Mouse (Mus musculus): Measurements from ENCODE around the gene Pcdh17. TPM values are rescaled to one million over a fixed set of nuclear protein-coding genes. Genes with fewer than 3 reads are reported as not detected.

Pcdh17 gene
- 1.0 and 1.5 TPM in 2 replicates for polyA plus RNA-seq (2012; rRNA removed)

GRCm38 (mm10) chr14:84443288-84443686 is at the start of gene Pcdh17:
Gene Pcdh17 (plus strand): TSS chr14:84443563.
- peak; percentile 86 for DNase-seq (ENCODE audit: low spot score)

- no peak for DNase-seq (ENCODE audit: low spot score)
Observed at GRCm38 (mm10) chr14:84397137-84397536, 46.2 kb upstream of the Pcdh17 start.

GRCm38 (mm10) chr14:84424736-84425135 is 18.6 kb upstream of the Pcdh17 start:
- DNase-seq (ENCODE audit: low spot score): no peak

- no peak for DNase-seq (ENCODE audit: low spot score)
Observed at GRCm38 (mm10) chr14:84426616-84427015, 16.7 kb upstream of the Pcdh17 start.

- DNase-seq (ENCODE audit: low spot score): no peak
Observed at GRCm38 (mm10) chr14:84438066-84438770, 5.1 kb upstream of the Pcdh17 start.

GRCm38 (mm10) chr14:84440903-84441302 is 2.5 kb upstream of the Pcdh17 start:
- DNase-seq (ENCODE audit: low spot score): no peak

- DNase-seq (ENCODE audit: low spot score): no peak
Observed at GRCm38 (mm10) chr14:84442528-84443287, 655 bp upstream of the Pcdh17 start.

- no peak for DNase-seq (ENCODE audit: low spot score)
Observed at GRCm38 (mm10) chr14:84443761-84444160, 398 bp downstream of the Pcdh17 start.

- DNase-seq (ENCODE audit: low spot score): peak; percentile 22
Observed at GRCm38 (mm10) chr14:84444276-84444662, 906 bp downstream of the Pcdh17 start.

- no peak for DNase-seq (ENCODE audit: low spot score)
Observed at GRCm38 (mm10) chr14:84444663-84445502, 1.5 kb downstream of the Pcdh17 start.

- DNase-seq (ENCODE audit: low spot score): peak; percentile 26
Observed at GRCm38 (mm10) chr14:84445503-84446410, 2.4 kb downstream of the Pcdh17 start.

- no peak for DNase-seq (ENCODE audit: low spot score)
Observed at GRCm38 (mm10) chr14:84446411-84446915, 3.1 kb downstream of the Pcdh17 start.

GRCm38 (mm10) chr14:84446941-84447641 is 3.7 kb downstream of the Pcdh17 start:
- DNase-seq (ENCODE audit: low spot score): no peak

GRCm38 (mm10) chr14:84447661-84448380 is 4.5 kb downstream of the Pcdh17 start:
- DNase-seq (ENCODE audit: low spot score): no peak

- DNase-seq (ENCODE audit: low spot score): no peak
Observed at GRCm38 (mm10) chr14:84448381-84448771, 5.0 kb downstream of the Pcdh17 start.

- DNase-seq (ENCODE audit: low spot score): no peak
Observed at GRCm38 (mm10) chr14:84454074-84454845, 10.9 kb downstream of the Pcdh17 start.

- no peak for DNase-seq (ENCODE audit: low spot score)
Observed at GRCm38 (mm10) chr14:84475491-84475890, 32.1 kb downstream of the Pcdh17 start.

GRCm38 (mm10) chr14:84476336-84476735 is 33.0 kb downstream of the Pcdh17 start:
- DNase-seq (ENCODE audit: low spot score): no peak

- no peak for DNase-seq (ENCODE audit: low spot score)
Observed at GRCm38 (mm10) chr14:84476906-84477305, 33.5 kb downstream of the Pcdh17 start.
